Mouse (Mus musculus) ES-Bruce4 (cell line): ENCODE measurements around the gene Krt90. TPM values are rescaled to one million over a fixed set of nuclear protein-coding genes. Genes with fewer than 3 reads are reported as not detected.

Experiments
- H3K27ac ChIP-seq: 2 replicates; pipeline ENCODE4 v1.5.1; 2012; ENCODE audit warnings: low read length, inconsistent platforms; ENCODE audit not compliant: insufficient read depth
- H3K27me3 ChIP-seq: 2 replicates; pipeline ENCODE4 v1.6.1; 2012; ENCODE audit warnings: mild to moderate bottlenecking, low read length, inconsistent platforms; ENCODE audit not compliant: control insufficient read depth, poor library complexity, insufficient read depth, severe bottlenecking
- H3K36me3 ChIP-seq: 2 replicates; pipeline ENCODE4 v1.6.1; 2012; ENCODE audit warnings: inconsistent platforms, mild to moderate bottlenecking, low read length, moderate library complexity; ENCODE audit not compliant: control insufficient read depth, poor library complexity, insufficient read depth, severe bottlenecking
- H3K4me1 ChIP-seq: one replicate; pipeline ENCODE4 v1.8.1; 2011; ENCODE audit warnings: low read length; ENCODE audit not compliant: control insufficient read depth, insufficient read depth
- H3K4me3 ChIP-seq: 2 replicates; pipeline ENCODE4 v1.5.1; 2011; ENCODE audit warnings: low read depth, mild to moderate bottlenecking, low read length
- H3K9ac ChIP-seq: 2 replicates; pipeline ENCODE4 v1.6.1; 2012; ENCODE audit warnings: low read depth, mild to moderate bottlenecking, inconsistent platforms; ENCODE audit not compliant: poor library complexity, severe bottlenecking
- H3K9me3 ChIP-seq: replicated peaks from 2 replicates; pipeline ENCODE4 v1.6.1; 2012; ENCODE audit warnings: mild to moderate bottlenecking, low read length, inconsistent platforms; ENCODE audit not compliant: control insufficient read depth, poor library complexity, insufficient read depth, severe bottlenecking
- CTCF ChIP-seq: IDR thresholded peaks from one replicate; pipeline ENCODE4 v1.8.1; 2011; ENCODE audit warnings: low read depth, low read length
- EP300 ChIP-seq: IDR thresholded peaks from 2 replicates; pipeline ENCODE4 v1.6.1; 2011; ENCODE audit warnings: low read depth, low read length; ENCODE audit not compliant: insufficient read depth
- POLR2A ChIP-seq: IDR thresholded peaks from one replicate; pipeline ENCODE4 v1.8.1; 2011; ENCODE audit warnings: low read length; ENCODE audit not compliant: insufficient read depth
- polyA plus RNA-seq: library from polyadenylated mRNA; stranded (reverse); fragments of >200 nt; gene quantifications from 2 replicates; pipeline ENCODE4 v1.2.4, GENCODE M21; 2011; ENCODE audit warnings: low read depth; ENCODE audit not compliant: missing spikeins, insufficient read depth, insufficient read length

Krt90 gene
- polyA plus RNA-seq, 1 experiment, result not detected

GRCm38 (mm10) chr15:101550567-101550966 is 12.2 kb downstream of the Krt90 start, which contains the start of gene Krt82:
Gene Krt82 (minus strand): TSS chr15:101550667.
- no peaks in the 10 kb centered on the region for H3K9me3 ChIP-seq
- H3K4me1 ChIP-seq, result no peaks in the 10 kb centered on the region
- no peak within 1 kb of the TSS for H3K9ac ChIP-seq
- no peak within 1 kb of the TSS for H3K4me3 ChIP-seq
- no peaks in the 10 kb centered on the region for H3K36me3 ChIP-seq
- no peaks in the 10 kb centered on the region for H3K27me3 ChIP-seq
- no peak for TF ChIP-seq CTCF
- TF ChIP-seq EP300, result no peak
- no peak for TF ChIP-seq POLR2A
- H3K27ac ChIP-seq, result no peak within 1 kb of the TSS

DNA sequence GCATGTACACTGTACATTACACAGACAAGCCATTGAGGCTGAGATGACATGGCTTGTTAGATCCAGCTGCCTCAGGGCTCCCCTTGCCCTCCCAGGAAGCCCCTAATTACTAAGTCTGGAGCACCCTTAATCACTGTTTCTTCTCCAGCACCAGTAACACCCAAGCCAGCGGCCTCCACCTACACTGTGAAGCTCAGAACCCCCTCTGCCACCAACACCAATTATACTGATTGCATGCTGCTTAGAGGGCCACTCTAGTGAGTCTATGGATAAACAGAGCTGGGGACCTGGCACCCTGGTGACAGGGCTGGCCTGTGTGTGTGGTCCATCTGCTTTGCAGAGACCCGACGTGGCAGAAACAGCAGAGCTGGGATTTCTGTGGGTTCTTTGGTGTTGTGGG is 18.3 kb downstream of the Krt90 start:
- Histone ChIP-seq H3K27me3 (no peaks in the 10 kb centered on the region), H3K36me3 (no peaks in the 10 kb centered on the region), H3K9ac (no peak overlapping the region), H3K27ac (no peak overlapping the region), H3K9me3 (no peaks in the 10 kb centered on the region), H3K4me1 (no peaks in the 10 kb centered on the region), H3K4me3 (no peak overlapping the region)
- TF ChIP-seq POLR2A (no peak), EP300 (no peak), CTCF (no peak)

- Histone ChIP-seq H3K4me1 (no peaks in the 10 kb centered on the region), H3K36me3 (no peaks in the 10 kb centered on the region), H3K9ac (no peak overlapping the region), H3K9me3 (no peaks in the 10 kb centered on the region), H3K27ac (no peak overlapping the region), H3K4me3 (no peak overlapping the region), H3K27me3 (no peaks in the 10 kb centered on the region)
- TF ChIP-seq POLR2A (no peak), CTCF (peak; percentile 50)
Measured at GRCm38 (mm10) chr15:101542543-101542942, 20.2 kb downstream of the Krt90 start.

DNA sequence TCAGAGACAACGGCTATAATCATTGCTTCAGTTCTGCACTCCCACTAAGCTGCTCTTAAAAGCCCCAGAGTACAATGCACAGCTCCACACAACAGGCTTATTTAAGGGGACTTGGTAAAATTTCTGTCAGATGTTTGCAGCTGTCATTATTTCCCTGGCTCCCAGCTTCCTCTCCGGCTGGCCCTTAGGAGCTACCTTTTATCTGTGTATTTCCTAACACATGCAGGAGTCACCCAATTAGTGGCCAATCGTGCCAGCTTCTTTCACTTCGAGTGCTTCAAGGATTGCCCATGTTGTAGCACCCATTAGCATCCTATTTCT is 24.2 kb downstream of the Krt90 start:
- TF ChIP-seq EP300, result no peak
- TF ChIP-seq POLR2A, result no peak
- TF ChIP-seq CTCF, result no peak
- no peaks in the 10 kb centered on the region for H3K36me3 ChIP-seq
- no peak overlapping the region for H3K27ac ChIP-seq
- H3K27me3 ChIP-seq, result no peaks in the 10 kb centered on the region
- H3K4me3 ChIP-seq, result no peak overlapping the region
- no peak overlapping the region for H3K9ac ChIP-seq
- H3K9me3 ChIP-seq, result no peaks in the 10 kb centered on the region
- H3K4me1 ChIP-seq, result no peaks in the 10 kb centered on the region

DNA sequence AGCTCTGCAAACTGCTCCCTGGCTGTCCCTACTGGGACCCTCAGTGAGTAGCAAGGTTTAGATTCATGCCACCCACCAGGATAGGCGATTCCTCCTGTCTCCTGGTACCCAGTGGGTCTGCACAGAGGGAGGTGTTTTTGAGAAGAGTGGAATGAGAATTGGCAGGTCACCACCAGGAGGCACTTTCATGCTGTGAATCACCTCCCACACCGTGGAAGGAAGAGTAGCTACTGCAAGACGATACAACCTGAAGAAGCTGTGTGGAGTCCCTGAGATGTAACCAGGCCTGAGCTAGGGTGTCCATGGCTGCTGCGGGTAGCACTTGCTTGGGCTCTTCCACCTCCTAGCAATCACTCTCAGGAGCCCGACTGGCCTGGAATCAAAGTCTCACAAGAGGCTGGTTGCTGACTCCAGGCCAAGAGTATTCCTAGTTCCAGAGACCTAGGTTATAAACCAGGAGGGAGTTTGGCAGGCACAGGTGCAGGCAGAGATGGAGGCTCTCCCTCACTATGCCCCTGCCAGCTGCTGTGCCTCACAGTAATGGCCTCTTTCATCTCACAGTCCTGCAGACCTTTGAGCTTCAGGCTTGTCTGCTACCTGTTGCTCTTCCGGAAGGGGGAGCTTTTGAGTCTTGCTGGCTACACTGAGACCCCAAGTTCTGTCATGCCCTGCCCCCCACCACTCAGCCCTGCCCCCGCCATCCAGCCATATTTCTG is 24.7 kb downstream of the Krt90 start:
- TF ChIP-seq CTCF (no peak), EP300 (no peak), POLR2A (no peak)
- no peaks in the 10 kb centered on the region for H3K9me3 ChIP-seq
- H3K9ac ChIP-seq, result no peak overlapping the region
- no peaks in the 10 kb centered on the region for H3K4me1 ChIP-seq
- H3K27ac ChIP-seq, result no peak overlapping the region
- no peak overlapping the region for H3K4me3 ChIP-seq
- H3K36me3 ChIP-seq, result no peaks in the 10 kb centered on the region
- no peaks in the 10 kb centered on the region for H3K27me3 ChIP-seq

GRCm38 (mm10) chr15:101536054-101536850 is 26.5 kb downstream of the Krt90 start:
- H3K9me3 ChIP-seq, result no peaks in the 10 kb centered on the region
- no peaks in the 10 kb centered on the region for H3K27me3 ChIP-seq
- H3K4me3 ChIP-seq, result no peak overlapping the region
- no peak overlapping the region for H3K27ac ChIP-seq
- no peaks in the 10 kb centered on the region for H3K4me1 ChIP-seq
- no peaks in the 10 kb centered on the region for H3K36me3 ChIP-seq
- H3K9ac ChIP-seq, result no peak overlapping the region
- TF ChIP-seq CTCF (no peak), EP300 (no peak), POLR2A (no peak)
